Mouse (Mus musculus) left cerebral cortex, postnatal 10 days (tissue): ENCODE measurements at regions not wholly inside any gene's neighbourhood (a gene's known extent, or its start where the extent isn't known, plus 50 kb on each side); places are given as distances from the start of the nearest gene placed in this dataset.

Experiments
- DNase-seq, 2 experiments: peaks; one replicate each; pipeline ENCODE4 v3.0.0; 2021 to 2022; ENCODE audit warnings: low spot score in 2 of 2, mixed read lengths in 1 of 2; ENCODE audit errors: extremely low spot score in 1 of 2
- intact Hi-C: fragments of 180-260 bp; cut with DNase I; formaldehyde crosslinking; loops from one replicate; pipeline ENCODE4 v1.15.1; 2025

- intact Hi-C loops: no loop called here
- no peak for DNase-seq
Measured at GRCm38 (mm10) chr14:46461960-46462359, 71.5 kb upstream of the Bmp4 start.

- intact Hi-C loops: no loop called here
- no peak for DNase-seq
Measured at GRCm38 (mm10) chr14:46454500-46454899, 64.0 kb upstream of the Bmp4 start.

- intact Hi-C loops: no loop called here
- DNase-seq: no peak
Measured at GRCm38 (mm10) chr14:46441696-46442095, 51.2 kb upstream of the Bmp4 start.
